Comparison of ENCODE assay signal across 18 mouse cellular contexts in the genomic region with DNA sequence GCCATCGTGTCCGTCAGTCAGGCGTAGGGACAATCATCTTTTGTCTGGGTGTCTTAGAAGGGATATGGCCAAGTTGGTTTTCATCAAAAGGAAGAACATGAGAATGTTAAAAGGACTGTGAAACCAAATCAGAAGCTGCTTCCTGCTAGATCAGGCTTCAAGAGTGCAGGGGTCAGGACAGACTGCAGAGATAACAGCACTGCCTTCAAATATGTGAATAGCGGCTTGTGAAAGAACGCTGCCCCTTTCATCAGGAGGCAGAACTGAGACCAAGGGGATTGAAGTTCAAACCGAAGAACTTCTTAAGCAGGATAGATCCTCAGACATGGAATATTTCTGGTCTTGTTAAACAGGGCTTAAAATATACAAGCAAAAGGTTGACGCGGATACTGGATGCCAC. TPM values are rescaled to one million over a fixed set of nuclear protein-coding genes. Genes with fewer than 3 reads are reported as not detected.
"Had no signal": no experiment of that assay in that cellular context is flagged by ENCODE, and none has a peak within 500 bp of the region (broad histone marks: within the 10 kb centered on the region; RNA-seq: fewer than 3 reads in every experiment).

No protein-coding gene starts in this region.

- DNase-seq: heart, postnatal 14 days; heart, postnatal 36 days; heart, postnatal 4 days; kidney, adult 11 months; kidney, adult 18-20 months; kidney, adult 8-10 months; kidney, adult 9 months; kidney, postnatal 10 days; kidney, postnatal 14 days; kidney, postnatal 25 days; kidney, postnatal 4 days; layer of hippocampus, adult 9-11 months had no signal

- ATAC-seq: hindbrain, embryonic 16.5 days; hindbrain, postnatal 0 days; intestine, embryonic 15.5 days; intestine, embryonic 16.5 days; intestine, postnatal 0 days had no signal

RNA-seq across cellular contexts. Expression of gene Ddah1, which starts 2.0 kb away (rescaled TPM):
- total RNA-seq: hematopoietic stem cell, adult 5-6 weeks had no signal
